Mouse (Mus musculus): ENCODE data around the gene Rassf4.

DNA sequence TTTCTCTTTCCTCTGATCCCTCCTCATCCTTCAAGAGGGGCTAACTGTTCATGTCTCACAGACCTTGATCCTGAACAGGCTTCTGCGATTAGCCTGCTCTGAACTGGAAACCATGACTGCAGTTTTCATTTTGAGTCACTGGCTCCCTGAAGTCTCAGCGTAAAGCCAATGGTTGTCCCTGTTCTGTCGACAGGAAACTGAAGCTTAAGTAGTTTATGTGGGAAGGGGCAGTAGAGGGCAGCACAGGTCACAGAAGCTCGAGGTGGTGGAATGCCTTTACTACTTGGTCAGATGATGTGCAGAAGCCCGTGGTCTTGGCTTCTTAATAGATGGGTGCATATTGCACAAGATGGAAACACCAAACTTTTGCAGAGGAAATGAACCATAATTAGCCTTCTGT, 38.3 kb upstream of the Rassf4 start:
- TF ChIP-seq GATA1 (IDR thresholded peaks at IDR 0.05; ENCODE audit: low read length) = no peak
- no peak for TF ChIP-seq TAL1 (IDR thresholded peaks at IDR 0.05; ENCODE audit: low read length)

All from erythroblast, embryonic 14.5 days (primary cell).